Mouse (Mus musculus) kidney, adult 2 months (tissue): ENCODE measurements around the gene Kdelr1.

ENCODE experiments used
- CTCF ChIP-seq: fragments of 200-500 bp; conservative IDR thresholded peaks from 2 replicates; pipeline ENCODE4 v1.5.1; 2011; ENCODE audit warnings: low read depth, mild to moderate bottlenecking, control low read depth, low read length, moderate library complexity, mixed read lengths; ENCODE audit not compliant: insufficient read depth, insufficient read length
- POLR2A ChIP-seq: fragments of 200-500 bp; IDR thresholded peaks from one replicate; pipeline ENCODE4 v1.6.1; 2011; ENCODE audit warnings: low read depth, low read length, control low read depth

DNA sequence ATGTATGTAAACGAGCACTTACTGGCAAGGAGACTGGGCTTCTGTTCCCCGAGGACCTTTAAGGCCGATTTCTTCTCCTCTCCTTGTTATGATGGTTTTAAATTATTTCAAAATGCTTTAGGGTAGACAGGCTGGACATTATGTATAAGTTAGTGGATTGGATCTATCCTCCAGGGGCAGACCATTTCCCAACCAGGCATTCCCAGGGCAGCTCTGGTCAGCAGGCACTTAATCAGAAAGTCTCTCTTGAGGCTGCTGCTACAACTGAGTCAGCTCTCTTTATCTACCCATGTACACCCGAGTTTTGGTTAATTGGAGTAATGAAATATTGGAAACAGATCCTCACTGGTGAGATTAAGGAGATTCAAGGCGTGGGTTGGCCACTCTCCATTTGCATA, 41.4 kb upstream of the Kdelr1 start:
- no peak for TF ChIP-seq POLR2A
- no peak for TF ChIP-seq CTCF
